Mouse (Mus musculus) adrenal gland, adult 18-20 months (tissue): ENCODE measurements around the gene Sgca. TPM values are rescaled to one million over a fixed set of nuclear protein-coding genes. Genes with fewer than 3 reads are reported as not detected.
"Not testable (repeated sequence)": the region's sequence is repeated elsewhere in the genome, so short reads cannot be mapped to it uniquely, and the experiment has no call there.

Experiments
- DNase-seq, 2 experiments: peaks; one replicate each; pipeline ENCODE4 v3.0.0; 2021 to 2022; ENCODE audit warnings: low spot score in 2 of 2
- long read RNA-seq, 2 experiments: library from polyadenylated mRNA; stranded (forward); transcript quantifications; one replicate each; pipeline ENCODE4 v2.0.0; 2021
- total RNA-seq, 2 experiments: library from RNA; stranded (reverse); gene quantifications; 1 replicate in 1 of 2; 2 replicates in 1 of 2; pipeline ENCODE4 v1.2.3; 2021

The Sgca gene
- total RNA-seq, result under 1 TPM in 1 of 2 experiments, not detected in 1; 0.80 TPM
- long read RNA-seq, experiment 1, result 0 reads
- long read RNA-seq, experiment 2, partial matches to known transcripts, result 0 of 1 reads
- long read RNA-seq, experiment 2, other reads (novel, unspliced or antisense), result 0 of 1 reads

DNA sequence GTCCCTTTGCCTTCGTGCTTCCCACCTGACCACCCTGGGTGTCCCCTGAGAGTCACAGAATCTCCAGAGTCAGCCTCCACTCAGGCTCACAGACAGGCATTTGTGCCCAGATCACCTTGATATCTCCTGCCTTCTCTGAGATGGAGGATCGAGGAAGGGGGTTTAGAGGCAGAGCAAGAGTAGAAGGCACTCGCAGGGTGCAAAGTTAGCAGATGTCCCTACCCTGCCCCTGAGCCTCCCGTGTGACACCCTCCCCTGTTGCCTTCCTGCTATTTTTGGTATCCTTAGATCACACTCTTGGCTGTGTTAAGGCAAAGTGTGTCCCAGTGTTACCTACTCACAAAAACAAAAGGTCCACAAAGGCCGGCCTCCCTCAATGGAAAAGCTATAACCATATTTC lies at the start of gene Sgca:
Sgca (minus strand) TSS at position 129 of the 400 bp plus-strand sequence.
- no peak for DNase-seq

DNA sequence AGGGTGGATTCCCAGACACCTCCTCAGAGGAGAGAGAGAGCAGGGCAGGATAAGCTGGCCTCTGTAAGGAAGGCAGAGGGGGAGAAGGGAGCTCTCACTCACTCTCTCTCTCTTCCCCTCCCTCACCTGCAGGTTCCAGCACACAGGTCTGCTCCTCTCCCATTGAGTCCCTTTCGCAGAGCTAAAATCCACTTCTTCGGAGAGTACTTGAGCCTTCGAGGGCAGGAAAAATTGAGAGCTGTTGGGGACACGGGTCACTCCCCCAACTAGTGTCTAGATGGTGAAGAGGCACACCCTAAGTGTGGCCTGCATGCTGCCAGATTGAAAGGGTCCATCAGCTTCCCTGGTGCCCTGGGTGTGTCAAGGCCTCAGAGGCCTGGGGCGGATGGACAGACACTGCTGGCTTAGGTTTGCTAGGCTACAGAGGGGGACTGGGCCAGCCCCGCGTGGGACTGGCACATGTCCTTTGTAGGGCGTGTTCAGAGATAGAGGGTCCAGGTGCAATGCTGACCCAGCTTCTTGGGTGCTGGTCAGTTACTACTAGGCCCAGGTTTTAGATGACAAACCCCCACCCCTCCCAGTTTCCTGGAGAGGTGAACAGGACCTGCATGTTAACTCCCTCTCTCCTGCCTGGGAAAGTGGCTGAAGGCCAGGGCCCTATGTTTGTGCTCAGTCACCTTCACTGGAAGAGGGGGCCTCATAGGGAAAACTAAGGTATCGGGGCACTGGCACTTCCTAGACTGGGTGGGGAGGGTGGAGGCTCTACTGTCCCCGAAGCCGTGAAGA lies 49.3 kb upstream of the Sgca start:
- DNase-seq, result no peak

DNA sequence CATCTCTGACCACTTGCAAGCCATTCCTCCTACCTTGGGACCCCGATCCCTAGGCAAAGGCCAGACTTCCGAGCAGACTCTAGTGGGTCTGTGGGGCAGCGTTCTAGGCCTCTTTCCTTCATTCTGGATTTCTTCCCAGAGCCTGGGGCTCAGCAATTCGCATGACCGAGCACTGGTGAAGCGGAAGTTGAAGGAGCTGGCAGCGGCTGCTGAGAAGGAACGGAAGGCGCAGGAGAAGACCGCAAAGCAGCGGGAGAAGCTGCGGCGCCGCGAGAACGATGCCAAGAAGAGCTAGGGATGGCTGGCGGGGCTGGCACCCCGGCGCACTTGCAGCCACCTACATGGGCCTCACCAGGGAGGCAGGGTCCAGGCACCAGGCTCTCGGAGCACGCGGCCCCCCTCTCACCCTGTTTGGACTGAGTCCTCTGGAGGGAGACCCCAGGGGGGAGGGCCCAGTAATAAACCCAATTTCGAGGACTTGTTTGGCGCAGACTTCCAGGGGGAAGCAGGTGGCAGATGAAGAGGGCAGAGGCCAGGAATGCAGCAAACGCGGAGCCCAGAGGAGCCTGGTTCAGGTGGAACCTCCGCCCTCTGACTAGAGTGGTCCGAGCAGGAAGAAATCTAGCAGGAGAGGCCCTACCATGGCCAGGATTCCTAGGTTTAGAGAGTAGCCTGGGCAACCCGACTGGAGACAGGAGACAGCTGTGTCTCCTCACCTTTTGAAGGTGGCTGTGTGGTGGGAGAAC lies 48.5 kb upstream of the Sgca start:
- DNase-seq, result no peak

DNA sequence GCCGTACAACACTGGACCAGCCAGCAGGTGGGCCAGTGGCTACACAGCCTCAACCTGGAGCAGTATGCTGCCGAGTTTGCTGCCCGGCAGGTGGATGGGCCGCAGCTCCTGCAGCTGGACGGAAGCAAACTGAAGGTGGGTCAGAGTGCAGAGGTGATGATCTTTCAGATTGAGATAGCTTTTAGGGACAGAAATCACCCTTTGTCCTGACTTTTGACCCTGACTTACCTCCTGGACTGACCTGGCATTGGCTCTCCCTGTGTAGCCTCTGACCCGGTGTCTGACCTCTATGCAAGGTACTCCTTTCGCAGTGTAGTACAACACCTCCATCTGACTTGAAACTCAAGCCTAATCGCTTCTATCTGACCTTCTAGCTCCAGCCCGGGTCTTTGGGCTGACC lies 47.4 kb upstream of the Sgca start:
- DNase-seq, result no peak

DNA sequence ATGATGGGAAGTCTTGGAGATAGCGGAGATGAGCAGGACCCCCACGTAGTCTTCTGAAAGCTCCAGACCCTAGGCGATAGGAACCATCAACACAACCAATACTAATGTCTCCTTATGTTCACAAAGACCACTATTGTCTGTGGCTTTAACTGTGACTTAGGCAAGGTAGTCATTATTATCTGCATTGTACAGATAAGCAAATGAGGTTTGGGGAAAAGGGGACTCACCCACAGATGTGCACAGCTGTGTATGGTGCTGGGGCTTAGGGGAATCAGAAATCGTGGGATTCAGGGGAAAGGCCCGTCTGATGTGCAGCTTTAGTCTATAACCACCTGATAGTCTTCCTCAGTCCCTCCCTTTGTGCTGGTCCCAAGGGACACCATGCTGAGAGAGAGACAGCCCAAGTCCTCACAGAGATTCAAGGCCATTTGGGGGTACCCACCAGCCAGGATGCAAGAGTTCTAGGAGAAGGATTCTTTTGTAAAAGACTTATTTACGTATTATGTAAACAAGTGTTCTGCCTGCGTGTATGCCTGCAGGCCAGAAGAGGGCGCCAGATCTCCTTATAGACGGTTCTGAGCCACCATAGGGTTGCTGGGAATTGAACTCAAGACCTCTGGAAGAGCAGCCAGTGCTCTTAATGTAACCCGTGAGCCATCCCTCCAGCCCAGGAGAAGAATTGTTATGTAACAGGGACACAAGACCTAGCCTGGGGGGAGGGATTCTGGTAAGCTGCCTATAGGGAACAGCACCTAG lies 46.3 kb upstream of the Sgca start:
- DNase-seq, result no peak

DNA sequence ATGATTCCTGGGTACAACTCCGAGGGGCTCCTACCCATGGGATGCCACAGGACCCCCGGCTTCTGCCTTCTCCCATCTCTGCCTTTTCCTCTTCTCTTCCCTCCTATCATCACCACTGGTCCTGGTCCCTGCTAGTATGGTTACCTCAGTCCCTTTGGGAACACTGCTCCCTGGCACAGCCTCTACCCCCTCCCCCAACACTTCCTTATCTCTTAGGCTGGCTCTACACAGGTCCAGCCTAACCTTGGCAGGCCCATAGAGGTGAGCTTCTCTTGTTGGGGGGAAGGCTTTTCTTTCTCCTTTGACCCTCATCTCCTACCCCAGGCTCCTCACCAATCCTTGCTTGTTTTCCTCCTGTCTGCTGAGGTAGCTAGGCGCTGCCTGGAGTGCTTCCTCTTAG lies 39.4 kb upstream of the Sgca start:
- DNase-seq, result no peak

DNA sequence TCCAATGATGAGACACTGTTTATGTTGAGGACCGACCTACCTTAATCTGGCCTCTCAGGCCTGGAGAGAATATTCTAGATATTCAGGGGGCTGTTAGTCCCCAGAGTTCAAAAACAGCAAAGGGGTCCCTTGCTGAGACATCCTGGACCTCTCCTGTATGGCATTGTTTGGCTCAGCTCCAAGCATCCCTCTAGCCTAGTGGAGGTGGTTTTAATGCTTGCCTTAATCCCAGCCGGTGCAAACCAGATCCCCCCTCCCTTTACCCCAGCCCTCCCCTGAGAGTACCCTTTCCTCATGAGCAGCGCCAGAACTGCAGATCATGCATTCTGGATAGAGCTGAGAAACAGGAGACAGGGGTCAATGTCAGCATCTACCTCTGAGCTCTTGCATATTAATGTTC lies 36.4 kb upstream of the Sgca start:
- no peak for DNase-seq

DNA sequence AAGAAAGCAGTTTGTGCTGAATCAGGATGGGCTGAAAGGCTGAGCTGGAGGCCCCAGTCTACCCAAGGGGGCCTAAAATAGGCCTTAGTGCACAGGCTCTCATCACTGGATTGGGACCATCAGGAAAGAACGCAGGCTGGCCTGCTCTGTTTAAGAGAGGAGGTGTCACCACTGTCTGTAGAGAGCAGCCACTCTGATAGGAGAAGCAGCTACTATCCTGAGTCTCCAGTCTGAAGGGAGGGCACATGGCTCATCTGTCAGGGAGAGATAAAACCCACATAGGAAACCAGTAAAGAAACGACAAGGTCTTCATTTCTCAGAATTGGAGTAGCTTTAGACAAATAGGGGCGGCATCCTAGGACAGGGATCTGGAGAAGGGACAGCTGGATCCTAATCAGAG lies 35.9 kb upstream of the Sgca start:
- no peak for DNase-seq

DNA sequence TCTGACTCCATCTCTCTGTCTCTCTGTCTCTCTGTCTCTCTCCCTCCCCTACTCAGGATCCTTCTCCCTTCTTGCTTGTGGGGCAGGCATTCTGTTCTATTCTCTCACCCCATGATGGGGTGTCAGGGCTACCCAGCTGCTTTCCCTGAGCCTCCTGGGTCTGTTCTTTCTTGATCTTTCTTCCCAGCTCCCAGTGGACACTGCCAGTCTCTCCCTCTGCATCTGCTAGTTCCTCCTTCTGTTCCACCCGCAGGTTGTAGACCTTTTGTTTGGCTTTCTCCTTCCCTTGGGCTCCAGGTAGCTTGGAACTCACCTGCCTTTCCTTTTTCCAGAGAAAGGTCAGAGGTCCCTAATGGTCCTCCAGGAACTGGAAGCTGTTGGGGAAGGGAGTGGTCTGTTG lies 35.3 kb upstream of the Sgca start:
- no peak for DNase-seq

DNA sequence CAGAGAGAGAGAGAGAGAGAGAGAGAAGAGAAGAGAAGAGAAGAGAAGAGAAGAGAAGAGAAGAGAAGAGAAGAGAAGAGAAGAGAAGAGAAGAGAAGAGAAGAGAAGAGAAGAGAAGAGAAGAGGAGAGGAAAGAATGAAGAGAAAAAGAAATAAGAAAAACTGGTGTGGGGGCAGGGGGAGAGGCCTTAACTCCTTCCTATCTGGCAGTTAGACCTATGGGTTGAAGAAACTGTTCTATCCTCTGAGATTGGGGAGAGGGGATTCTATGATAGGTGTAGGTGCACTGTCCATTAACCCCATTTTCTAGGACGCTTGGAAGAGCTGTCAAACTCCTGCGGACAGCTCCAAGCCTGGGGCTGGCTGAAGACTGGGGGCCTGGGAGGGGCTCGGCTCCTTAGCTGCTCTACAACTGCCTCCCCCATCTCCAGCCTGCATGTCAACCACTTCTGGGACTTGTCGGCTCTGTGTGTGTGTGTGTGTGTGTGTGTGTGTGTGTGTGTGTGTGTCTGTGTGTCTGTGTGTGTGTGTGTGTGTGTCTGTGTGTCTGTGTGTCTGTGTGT lies 34.8 kb upstream of the Sgca start:
- DNase-seq, result not testable (repeated sequence)

DNA sequence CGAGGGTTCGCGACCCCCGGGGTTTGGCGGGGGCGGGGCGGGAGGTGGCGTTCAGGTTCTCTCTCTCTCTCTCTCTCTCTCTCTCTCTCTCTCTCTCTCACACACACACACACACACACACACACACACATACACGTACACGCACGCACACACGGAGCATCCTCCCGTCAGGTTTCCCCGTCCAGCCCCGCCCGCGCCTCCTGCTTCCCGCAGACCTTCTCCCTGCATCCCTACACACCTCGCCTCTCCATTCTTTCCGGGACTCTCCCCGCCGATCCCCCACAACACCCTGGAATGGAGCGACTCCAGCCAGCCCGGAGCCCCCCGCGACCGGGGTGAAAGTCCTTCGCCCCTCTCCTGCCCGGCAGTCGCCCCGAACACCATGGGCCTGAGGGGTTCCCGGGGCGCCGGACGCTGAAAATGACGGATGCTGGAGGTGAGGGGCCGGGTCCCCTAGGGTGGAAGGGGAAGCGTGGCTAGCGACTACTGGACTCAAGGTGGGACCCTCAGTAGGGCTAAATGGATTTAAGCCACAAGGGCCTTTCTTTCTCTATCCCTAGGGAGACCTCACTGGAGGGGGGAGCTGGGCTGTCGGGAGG lies 34.1 kb upstream of the Sgca start:
- no peak for DNase-seq

DNA sequence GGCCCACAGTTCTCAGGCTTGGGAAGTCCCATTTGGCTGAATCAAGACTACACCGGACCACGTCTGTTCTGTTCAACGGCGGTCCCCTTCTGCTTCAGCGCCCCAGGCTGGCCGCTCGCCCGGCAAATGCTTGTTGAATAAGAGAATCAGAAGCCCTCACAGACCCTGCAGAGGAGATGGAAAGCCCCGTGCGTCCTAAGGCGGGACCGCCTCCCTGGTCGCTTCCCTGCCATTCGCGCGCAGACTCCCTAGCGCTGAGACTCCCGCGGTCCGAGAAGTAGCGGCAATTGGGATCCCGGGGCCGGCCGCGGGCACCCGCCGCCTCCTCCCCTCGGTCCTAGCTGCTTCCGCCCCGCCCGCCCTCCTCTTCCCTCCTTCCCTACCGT lies 33.5 kb upstream of the Sgca start, which contains the start of gene Samd14:
Samd14 (plus strand) TSS at position 251 of the 386 bp plus-strand sequence.
- no peak for DNase-seq

DNA sequence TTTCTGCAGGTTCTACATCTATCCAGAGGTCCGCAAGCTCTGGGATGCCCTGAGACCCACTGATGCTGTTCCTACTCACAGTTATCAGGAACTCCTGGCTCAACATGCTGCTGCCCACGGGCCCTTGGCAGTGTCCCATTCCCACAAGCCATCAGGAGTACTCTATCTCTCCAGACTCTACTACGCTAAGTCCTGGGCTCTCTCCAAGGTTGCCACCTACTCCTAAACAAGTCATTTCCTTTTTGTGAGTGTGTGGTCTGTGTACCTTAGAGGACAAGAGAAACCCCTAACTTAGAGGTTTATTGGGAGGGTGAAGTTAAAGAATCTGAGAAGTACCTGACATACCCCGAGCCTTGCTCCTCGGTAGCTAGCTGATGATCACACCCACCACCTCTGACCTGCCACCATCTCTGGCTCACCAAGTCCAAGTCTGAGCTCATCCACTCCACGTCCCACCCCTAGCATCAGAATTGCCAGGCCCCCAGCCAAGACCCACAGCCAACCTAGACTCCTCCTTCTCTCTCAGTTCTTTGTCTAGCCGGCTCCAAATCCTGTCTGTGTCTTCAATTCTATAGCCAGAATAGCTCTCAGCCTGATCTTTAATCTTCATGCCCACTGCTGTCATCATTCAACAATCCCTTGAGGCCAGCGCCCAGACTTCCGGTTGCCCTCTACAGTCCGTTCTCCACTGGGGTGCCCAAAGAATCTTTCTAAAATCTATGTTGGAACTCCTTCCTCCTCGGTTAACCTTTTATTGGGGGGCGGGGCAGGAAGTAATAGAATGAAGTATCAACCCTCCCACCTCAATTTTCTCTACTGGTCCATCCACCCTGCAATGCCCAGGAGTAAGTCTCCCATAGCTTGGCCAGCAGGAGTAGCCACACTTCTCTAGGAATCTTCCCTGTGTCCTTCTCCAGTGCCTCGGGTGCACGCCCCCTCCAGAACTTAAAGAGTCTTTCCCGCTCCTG lies 32.8 kb upstream of the Sgca start:
- DNase-seq, result no peak

DNA sequence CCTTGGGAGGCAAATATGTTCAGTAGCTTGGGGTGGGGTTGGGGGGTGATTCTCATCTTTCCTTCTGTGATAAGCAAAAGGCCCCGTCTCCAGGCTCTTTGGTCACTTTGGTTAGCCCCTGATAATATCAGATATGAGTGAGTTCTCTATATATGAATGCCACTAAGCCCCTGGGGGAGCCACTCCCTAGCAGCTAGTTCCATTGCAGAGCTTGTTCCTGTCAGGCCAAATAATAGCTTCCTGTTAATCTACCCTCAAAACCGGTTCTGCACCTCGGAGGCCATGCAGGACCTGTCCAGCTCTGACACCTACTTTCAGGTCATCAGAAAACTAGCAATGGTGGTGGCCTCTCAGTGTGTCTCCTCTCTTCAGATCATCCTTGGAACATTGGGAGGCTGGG lies 31.3 kb upstream of the Sgca start:
- DNase-seq, result no peak

DNA sequence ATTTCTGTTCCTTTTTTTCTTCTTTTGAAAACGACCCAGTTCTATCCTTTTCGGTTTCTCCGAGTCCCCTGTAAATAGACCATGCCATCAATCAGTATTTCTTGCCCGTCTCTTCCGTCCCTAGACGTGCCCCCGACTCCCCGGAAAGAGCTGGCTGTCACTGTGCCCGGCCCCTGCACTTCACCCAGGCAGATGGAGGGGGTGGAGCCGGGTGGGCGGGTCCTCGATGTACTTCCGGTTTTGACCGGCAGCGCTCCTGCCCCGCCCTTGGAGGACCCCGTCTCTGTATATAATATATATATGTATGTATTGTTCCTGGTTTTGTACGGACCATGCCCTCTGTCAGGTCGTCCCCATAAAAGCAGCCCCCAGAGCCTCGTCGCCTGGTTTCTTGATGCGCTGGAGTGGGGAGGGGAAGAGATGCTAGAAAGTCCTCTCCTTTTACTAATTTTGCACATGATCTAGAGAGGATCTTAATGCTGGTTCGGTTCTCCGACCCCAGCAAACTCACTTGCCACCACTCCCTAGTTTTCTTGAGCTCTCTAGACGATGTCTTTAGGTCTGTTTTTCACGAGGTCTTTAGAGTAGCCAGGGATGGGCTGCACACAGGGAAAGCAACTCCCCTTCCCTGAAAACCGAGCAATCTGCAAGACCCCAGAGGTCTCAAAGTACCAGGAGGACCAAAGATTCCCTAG lies 30.5 kb upstream of the Sgca start:
- peak; percentile 73 to 80 for DNase-seq

DNA sequence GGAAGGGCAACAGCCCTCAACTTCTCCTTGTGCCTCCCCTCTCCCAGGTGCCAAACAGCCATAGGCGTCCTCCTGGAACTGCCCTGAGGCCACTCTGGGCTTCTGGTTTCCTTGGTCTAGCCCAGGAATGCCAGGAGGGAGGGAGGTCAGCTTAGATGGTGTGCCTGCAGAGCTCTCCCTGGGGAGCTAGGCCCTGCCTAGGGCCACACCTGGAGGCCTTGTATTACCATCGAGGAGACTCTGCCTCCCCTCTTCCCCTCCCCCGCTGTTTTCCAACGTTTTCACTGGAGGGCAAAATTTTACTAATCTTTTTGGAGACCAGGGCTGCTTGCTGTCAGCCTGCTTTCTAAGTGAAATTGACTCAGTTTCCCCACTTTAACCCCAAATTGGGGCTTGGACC lies 29.9 kb upstream of the Sgca start:
- DNase-seq, result peak in 1 of 2 experiments; percentile 29

DNA sequence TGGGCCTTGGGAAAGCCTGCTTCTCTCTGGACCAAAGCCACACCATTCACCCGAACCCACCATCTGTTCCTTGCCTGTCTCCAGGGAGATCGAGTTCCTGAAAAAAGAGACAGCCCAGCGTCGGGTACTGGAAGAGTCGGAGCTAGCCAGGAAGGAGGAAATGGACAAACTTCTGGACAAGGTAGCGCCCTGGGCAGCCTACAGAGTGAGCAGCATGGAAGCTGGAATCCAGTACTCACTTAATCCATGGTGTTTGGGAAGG lies 28.7 kb upstream of the Sgca start:
- no peak for DNase-seq

DNA sequence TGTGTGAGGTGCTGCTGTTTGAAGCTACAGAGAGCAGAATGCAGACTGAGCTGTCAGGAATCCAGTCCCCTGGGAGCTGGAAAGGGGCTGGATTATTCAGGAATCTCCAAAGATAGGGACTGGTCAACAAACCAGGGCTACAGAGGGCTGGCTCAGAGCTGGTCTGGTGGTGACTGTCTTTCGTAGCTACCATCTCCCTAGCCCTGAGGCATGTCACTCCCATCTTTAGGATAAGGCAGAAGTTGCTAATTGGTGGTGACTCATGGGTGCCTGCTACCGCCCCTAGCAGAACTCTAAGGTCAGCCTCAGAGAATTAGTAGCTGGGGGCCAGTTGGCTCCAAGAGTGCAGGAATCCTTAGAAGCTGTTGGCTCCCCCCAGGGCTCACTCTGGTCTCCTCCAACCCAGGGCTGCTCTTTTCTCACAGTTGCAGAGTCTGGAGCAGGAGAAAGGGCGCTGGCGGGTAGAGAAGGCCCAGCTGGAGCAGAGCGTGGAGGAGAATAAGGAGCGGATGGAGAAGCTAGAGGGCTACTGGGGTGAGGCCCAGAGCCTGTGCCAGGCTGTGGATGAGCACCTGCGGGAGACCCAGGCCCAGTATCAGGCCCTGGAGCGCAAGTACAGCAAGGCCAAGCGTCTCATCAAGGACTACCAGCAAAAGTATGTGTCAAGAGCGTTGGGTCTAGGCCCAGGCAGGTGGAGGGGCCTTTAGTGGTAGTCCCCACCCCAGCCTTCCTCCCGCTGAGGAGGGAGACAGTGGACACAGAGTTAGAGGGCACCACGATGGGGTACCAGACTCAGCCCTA lies 28.2 kb upstream of the Sgca start:
- peak in 1 of 2 experiments; percentile 21 for DNase-seq
